Mouse (Mus musculus) brown adipose tissue, adult 24 weeks (tissue): ENCODE measurements around the gene Gm43517. TPM values are rescaled to one million over a fixed set of nuclear protein-coding genes. Genes with fewer than 3 reads are reported as not detected.

Source experiments
- H3K27ac ChIP-seq: fragments of 200-500 bp; replicated peaks from 2 replicates; pipeline ENCODE4 v1.5.1; 2012; ENCODE audit warnings: low read depth, mild to moderate bottlenecking, low read length
- H3K4me1 ChIP-seq: fragments of 200-500 bp; 2 replicates; pipeline ENCODE4 v1.6.1; 2012; ENCODE audit warnings: low read length, mixed read lengths; ENCODE audit not compliant: control insufficient read depth, insufficient read depth, insufficient read length
- H3K4me3 ChIP-seq: fragments of 200-500 bp; 2 replicates; pipeline ENCODE4 v1.5.1; 2012; ENCODE audit warnings: low read depth, mild to moderate bottlenecking, low read length, moderate library complexity; ENCODE audit not compliant: insufficient read depth
- polyA plus RNA-seq: library from polyadenylated mRNA; stranded (reverse); fragments of >200 nt; gene quantifications from 2 replicates; pipeline ENCODE4 v1.2.4, GENCODE M21; 2012; ENCODE audit not compliant: missing spikeins, insufficient read depth, insufficient read length

Gene Gm43517
- not detected in 2 replicates for polyA plus RNA-seq

- H3K4me1 ChIP-seq = no peaks in the 10 kb centered on the region
- no peak within 1 kb of the TSS for H3K27ac ChIP-seq
- no peak within 1 kb of the TSS for H3K4me3 ChIP-seq
These were observed at the start of gene Gm43517 for GRCm38 (mm10) chr12:49384876-49385630. TSS of gene Gm43517 (plus strand) at chr12:49385174.

- H3K27ac ChIP-seq = no peak overlapping the region
- H3K4me3 ChIP-seq = no peak overlapping the region
- no peaks in the 10 kb centered on the region for H3K4me1 ChIP-seq
These were observed 35.3 kb upstream of the Gm43517 start for GRCm38 (mm10) chr12:49349697-49350096.

GRCm38 (mm10) chr12:49368931-49369330 lies 16.0 kb upstream of the Gm43517 start:
- H3K4me1 ChIP-seq = no peaks in the 10 kb centered on the region
- H3K27ac ChIP-seq = no peak overlapping the region
- no peak overlapping the region for H3K4me3 ChIP-seq

- H3K4me1 ChIP-seq = no peaks in the 10 kb centered on the region
- H3K4me3 ChIP-seq = no peak overlapping the region
- H3K27ac ChIP-seq = no peak overlapping the region
These were observed 12.8 kb upstream of the Gm43517 start for GRCm38 (mm10) chr12:49372170-49372569.

- Histone ChIP-seq H3K4me3 (no peak overlapping the region), H3K27ac (no peak overlapping the region), H3K4me1 (no peaks in the 10 kb centered on the region)
These were observed 11.8 kb upstream of the Gm43517 start for GRCm38 (mm10) chr12:49373176-49373575.

- H3K4me1 ChIP-seq = no peaks in the 10 kb centered on the region
- H3K4me3 ChIP-seq = peak overlapping the region; percentile 27
- no peak overlapping the region for H3K27ac ChIP-seq
These were observed 11.0 kb upstream of the Gm43517 start for GRCm38 (mm10) chr12:49373821-49374605.

GRCm38 (mm10) chr12:49374606-49374995 lies 10.4 kb upstream of the Gm43517 start:
- no peak overlapping the region for H3K27ac ChIP-seq
- H3K4me1 ChIP-seq = no peaks in the 10 kb centered on the region
- peak overlapping the region; percentile 27; the same call in 1 of the 2 replicates for H3K4me3 ChIP-seq

- Histone ChIP-seq H3K4me3 (no peak overlapping the region), H3K4me1 (no peaks in the 10 kb centered on the region), H3K27ac (no peak overlapping the region)
These were observed 9.3 kb upstream of the Gm43517 start for GRCm38 (mm10) chr12:49375427-49376317.

- Histone ChIP-seq H3K4me3 (no peak overlapping the region), H3K4me1 (no peaks in the 10 kb centered on the region), H3K27ac (no peak overlapping the region)
These were observed 8.5 kb upstream of the Gm43517 start for GRCm38 (mm10) chr12:49376318-49376992.

GRCm38 (mm10) chr12:49377281-49377970 lies 7.5 kb upstream of the Gm43517 start:
- no peak overlapping the region for H3K4me3 ChIP-seq
- no peaks in the 10 kb centered on the region for H3K4me1 ChIP-seq
- no peak overlapping the region for H3K27ac ChIP-seq

- Histone ChIP-seq H3K4me3 (no peak overlapping the region), H3K27ac (no peak overlapping the region), H3K4me1 (no peaks in the 10 kb centered on the region)
These were observed 6.1 kb upstream of the Gm43517 start for GRCm38 (mm10) chr12:49378920-49379319.

- Histone ChIP-seq H3K27ac (no peak overlapping the region), H3K4me3 (no peak overlapping the region), H3K4me1 (no peaks in the 10 kb centered on the region)
These were observed 5.5 kb upstream of the Gm43517 start for GRCm38 (mm10) chr12:49379446-49379845.

GRCm38 (mm10) chr12:49380442-49380841 lies 4.5 kb upstream of the Gm43517 start:
- Histone ChIP-seq H3K4me1 (no peaks in the 10 kb centered on the region), H3K4me3 (no peak overlapping the region), H3K27ac (no peak overlapping the region)

GRCm38 (mm10) chr12:49381031-49381525 lies 3.9 kb upstream of the Gm43517 start:
- Histone ChIP-seq H3K4me1 (no peaks in the 10 kb centered on the region), H3K4me3 (no peak overlapping the region), H3K27ac (no peak overlapping the region)
